Mouse (Mus musculus) T-helper 17 cell (primary cell): ENCODE data around the gene Ctcfl.

Experiments used
- in situ Hi-C, 2 experiments: fragments of 300-600 bp; cut with MboI, MseI; formaldehyde crosslinking; loops; 1 replicate in 1 of 2; 2 replicates in 1 of 2; pipeline ENCODE4 v1.15.1; 2025; ENCODE audit warnings: high pct_unique_total_duplicates in 2 of 2

Ctcfl gene

GRCm38 (mm10) chr2:173087405-173087804 is 31.9 kb downstream of the Ctcfl start:
- in situ Hi-C loops = loop anchor here in 1 of 2 experiments (10.0 kb wide), 1 partner anchor 653 kb away; no protein-coding TSS in a partner anchor

- in situ Hi-C loops = loop anchor here in 1 of 2 experiments (10.0 kb wide), 1 partner anchor 651 kb away; no protein-coding TSS in a partner anchor
Observed at GRCm38 (mm10) chr2:173085763-173086162, 33.6 kb downstream of the Ctcfl start.

- in situ Hi-C loops = loop anchor here (5.0 to 10.0 kb wide), 2 partner anchors 83 to 650 kb away; partner anchors contain the start of gene Rae1 (in 2 of the 2)
Observed at GRCm38 (mm10) chr2:173084871-173085270, 34.5 kb downstream of the Ctcfl start.

GRCm38 (mm10) chr2:173083712-173084475 is 35.4 kb downstream of the Ctcfl start:
- in situ Hi-C loops = loop anchor here (5.0 to 10.0 kb wide), 2 partner anchors 82 to 649 kb away; partner anchors contain the start of gene Rae1 (in 2 of the 2)

- in situ Hi-C loops = loop anchor here (5.0 to 10.0 kb wide), 2 partner anchors 81 to 648 kb away; partner anchors contain the start of gene Rae1 (in 2 of the 2)
Observed at GRCm38 (mm10) chr2:173083106-173083505, 36.2 kb downstream of the Ctcfl start.

- in situ Hi-C loops = loop anchor here (5.0 to 10.0 kb wide), 2 partner anchors 80 to 648 kb away; partner anchors contain the start of gene Rae1 (in 2 of the 2)
Observed at GRCm38 (mm10) chr2:173082706-173083105, 36.6 kb downstream of the Ctcfl start.

GRCm38 (mm10) chr2:173080785-173081241 is 38.5 kb downstream of the Ctcfl start:
- in situ Hi-C loops = loop anchor here (5.0 to 10.0 kb wide), 2 partner anchors 79 to 646 kb away; partner anchors contain the start of gene Rae1 (in 2 of the 2)

- in situ Hi-C loops = loop anchor here (5.0 to 10.0 kb wide), 3 partner anchors 78 to 645 kb away; partner anchors contain the start of gene Rae1 (in 2 of the 2)
Observed at GRCm38 (mm10) chr2:173079766-173080549, 39.4 kb downstream of the Ctcfl start.

GRCm38 (mm10) chr2:173076921-173077320 is 42.4 kb downstream of the Ctcfl start:
- in situ Hi-C loops = loop anchor here in 1 of 2 experiments (5.0 kb wide), 1 partner anchor 235 kb away; no protein-coding TSS in a partner anchor

GRCm38 (mm10) chr2:173073666-173074065 is 45.7 kb downstream of the Ctcfl start:
- in situ Hi-C loops = no loop called here

GRCm38 (mm10) chr2:173072948-173073347 is 46.4 kb downstream of the Ctcfl start:
- in situ Hi-C loops = no loop called here

GRCm38 (mm10) chr2:173064864-173065263 is 54.5 kb downstream of the Ctcfl start:
- in situ Hi-C loops = no loop called here

GRCm38 (mm10) chr2:173063219-173063618 is 56.1 kb downstream of the Ctcfl start:
- in situ Hi-C loops = no loop called here

GRCm38 (mm10) chr2:173061443-173062351 is 57.6 kb downstream of the Ctcfl start:
- in situ Hi-C loops = no loop called here

- in situ Hi-C loops = no loop called here
Observed at GRCm38 (mm10) chr2:173060450-173060849, 58.9 kb downstream of the Ctcfl start.

- in situ Hi-C loops = no loop called here
Observed at GRCm38 (mm10) chr2:173058263-173058662, 61.1 kb downstream of the Ctcfl start.

GRCm38 (mm10) chr2:173057623-173058022 is 61.7 kb downstream of the Ctcfl start:
- in situ Hi-C loops = no loop called here

GRCm38 (mm10) chr2:173056882-173057315 is 62.4 kb downstream of the Ctcfl start:
- in situ Hi-C loops = no loop called here

- in situ Hi-C loops = no loop called here
Observed at GRCm38 (mm10) chr2:173056303-173056881, 62.9 kb downstream of the Ctcfl start.

GRCm38 (mm10) chr2:173053846-173054245 is 65.5 kb downstream of the Ctcfl start:
- in situ Hi-C loops = no loop called here
